8 mouse cellular contexts compared by ENCODE assay signal in genomic region chr7:25626509-25627430, GRCm38 (mm10). TPM values are rescaled to one million over a fixed set of nuclear protein-coding genes. Genes with fewer than 3 reads are reported as not detected.
DNase-seq lines count a peak whose midpoint lies in the region; ATAC-seq lines count a peak whose summit lies in the region.

TSS of gene B3gnt8 (plus strand) at chr7:25626654.

- no peak within 1 kb of the TSS for H3K27ac ChIP-seq in embryonic facial prominence, embryonic 11.5 days (replicated peaks; ENCODE audit: low read depth, low read length)
- peak within 1 kb of the TSS; percentile 77 for H3K27ac ChIP-seq in heart, embryonic 15.5 days

- H3K4me2 ChIP-seq in embryonic facial prominence, embryonic 11.5 days (ENCODE audit: low read depth, low read length): peak within 1 kb of the TSS; percentile 68
- H3K4me2 ChIP-seq in heart, embryonic 15.5 days: peak within 1 kb of the TSS; percentile 79

- H3K9me3 ChIP-seq in embryonic facial prominence, embryonic 11.5 days (replicated peaks; ENCODE audit: control insufficient read depth, low read length): no peaks in the 10 kb centered on the region
- H3K9me3 ChIP-seq in heart, embryonic 15.5 days (replicated peaks): no peaks in the 10 kb centered on the region

- peak; percentile 33; the same call in 1 of the 2 replicates for ATAC-seq in embryonic facial prominence, embryonic 11.5 days (replicated peaks; ENCODE audit: insufficient number of reproducible peaks, low FRiP score, low TSS enrichment, low read depth)
- peak; percentile 44 for ATAC-seq in heart, embryonic 15.5 days (replicated peaks; ENCODE audit: insufficient number of reproducible peaks, insufficient read depth, low FRiP score, low read depth)
- peak; percentile 41; the same call in 1 of the 2 replicates for ATAC-seq in megakaryocyte-erythroid progenitor cell, adult 5-6 weeks (replicated peaks; ENCODE audit: low FRiP score, low TSS enrichment, poor library complexity, severe bottlenecking)

- H3K9ac ChIP-seq in embryonic facial prominence, embryonic 11.5 days (replicated peaks; ENCODE audit: low read length): peak within 1 kb of the TSS; percentile 43
- peak within 1 kb of the TSS; percentile 54 for H3K9ac ChIP-seq in heart, embryonic 15.5 days

- no peaks in the 10 kb centered on the region for H3K4me1 ChIP-seq in embryonic facial prominence, embryonic 11.5 days (ENCODE audit: control insufficient read depth, insufficient read depth, low read length)
- H3K4me1 ChIP-seq in heart, embryonic 15.5 days (replicated peaks): peaks cover 42% of the 10 kb centered on the region

- H3K4me3 ChIP-seq in embryonic facial prominence, embryonic 11.5 days (ENCODE audit: low read depth, low read length): peak within 1 kb of the TSS; percentile 20
- peak within 1 kb of the TSS; percentile 53 for H3K4me3 ChIP-seq in heart, embryonic 15.5 days

- DNase-seq in kidney, adult 11 months: peak; percentile 42
- no peak for DNase-seq in kidney, adult 9 months
- no peak for DNase-seq in embryonic facial prominence, embryonic 11.5 days (ENCODE audit: low spot score)
- DNase-seq in kidney, postnatal 4 days: peak; percentile 51 to 67
- DNase-seq in thymus, postnatal 14 days: peak; percentile 73
- DNase-seq in frontal cortex, adult 2 months (ENCODE audit: extremely low spot score in 1 of 2, low spot score in 1 of 2): no peak

- H3K36me3 ChIP-seq in embryonic facial prominence, embryonic 11.5 days (replicated peaks; ENCODE audit: control insufficient read depth, insufficient read depth, low read depth, low read length): no peaks in the 10 kb centered on the region; the same call in 1 of the 2 replicates
- peaks cover 31% of the 10 kb centered on the region for H3K36me3 ChIP-seq in heart, embryonic 15.5 days

- WGBS in embryonic facial prominence, embryonic 11.5 days: 18% methylated on average over 29 of the region's 29 CpGs
- 11% methylated on average over 29 of the region's 29 CpGs for WGBS in heart, embryonic 15.5 days

- H3K27me3 ChIP-seq in embryonic facial prominence, embryonic 11.5 days (ENCODE audit: control insufficient read depth, insufficient read depth, low read length): no peaks in the 10 kb centered on the region; the same call in 1 of the 2 replicates
- no peaks in the 10 kb centered on the region for H3K27me3 ChIP-seq in heart, embryonic 15.5 days

RNA-seq across cellular contexts. Expression of gene B3gnt8, which starts in this region (rescaled TPM):
- 0.66 and 1.0 TPM in 2 replicates for polyA plus RNA-seq in embryonic facial prominence, embryonic 11.5 days (2014; fragmentation: Nextera tagmentation; extraction: Ambion mirVana)
- polyA plus RNA-seq in heart, embryonic 15.5 days (2015; fragmentation: Nextera tagmentation; extraction: Ambion mirVana): 6.9 and 9.7 TPM in 2 replicates
- 8.2 TPM in 1 of 2 replicates, not detected in the other for total RNA-seq in megakaryocyte-erythroid progenitor cell, adult 5-6 weeks (2014; fragmentation: Nextera tagmentation)
- 0.19 and 0.46 TPM in 2 replicates for total RNA-seq in megakaryocyte-erythroid progenitor cell, adult 5-6 weeks (2017)
- polyA plus RNA-seq in frontal cortex, adult 2 months (2012; rRNA removed): 0.95 and 1.1 TPM in 2 replicates

Comparison
In these comparisons a context has a peak if more than half of its experiments do, and no peak if none do; other contexts are left out.
1. DNase-seq: peak in kidney, adult 11 months (single experiment), kidney, postnatal 4 days (2 of 2) and thymus, postnatal 14 days (single experiment); none in kidney, adult 9 months (single experiment), embryonic facial prominence, embryonic 11.5 days (single experiment) and frontal cortex, adult 2 months (0 of 2).
2. Peak in every context shown above with its lines, with median percentiles within 50 percentile points of each other: ATAC-seq.